Mouse (Mus musculus) spleen, embryonic (tissue): ENCODE results near the gene Gm3448.
"Not testable (repeated sequence)": the region's sequence is repeated elsewhere in the genome, so short reads cannot be mapped to it uniquely, and the experiment has no call there.

Experiments used
- CTCF ChIA-PET: fragments of 350-600 bp; sonication (Branson Sonifier 250); formaldehyde crosslinking; loops from one replicate; lab custom pipeline; 2022; lab: Charles Lee

The Gm3448 gene

DNA sequence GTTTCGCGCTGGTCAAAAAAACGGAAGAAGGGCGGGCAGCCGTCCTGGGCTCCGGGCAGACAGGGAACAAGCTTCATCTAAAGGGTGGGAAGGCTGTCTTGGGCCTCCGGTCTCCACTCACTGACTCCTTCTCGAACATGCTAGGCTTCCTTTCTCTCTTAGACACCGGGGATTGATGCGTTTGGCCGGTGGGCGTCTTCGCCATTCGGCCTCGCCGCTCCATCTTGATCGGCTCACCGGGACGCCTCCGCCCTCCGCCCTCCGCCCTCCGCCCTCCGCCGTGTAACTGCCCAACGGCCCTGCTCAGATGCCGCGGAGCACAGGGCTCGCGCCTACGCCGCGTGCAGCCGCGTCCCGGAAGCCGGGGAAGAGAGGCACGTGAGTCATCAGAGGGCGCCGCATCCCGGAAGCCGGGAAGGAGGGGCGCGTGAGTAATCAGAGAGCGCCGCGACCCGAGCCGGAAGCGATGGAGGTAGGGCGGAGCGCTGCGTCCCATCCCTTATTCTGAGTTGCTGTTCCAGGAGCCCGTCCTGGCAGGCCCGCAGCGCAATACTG lies at the start of gene Gm3448, which contains the start of the genes Ermard and Tcte3:
TSS of gene Gm3448 (minus strand) at position 363 of the 555 bp plus-strand sequence.
TSS of gene Ermard (plus strand) at position 34 of the 555 bp plus-strand sequence.
TSS of gene Tcte3 (minus strand) at position 314 of the 555 bp plus-strand sequence.
- CTCF ChIA-PET = not testable (repeated sequence)

DNA sequence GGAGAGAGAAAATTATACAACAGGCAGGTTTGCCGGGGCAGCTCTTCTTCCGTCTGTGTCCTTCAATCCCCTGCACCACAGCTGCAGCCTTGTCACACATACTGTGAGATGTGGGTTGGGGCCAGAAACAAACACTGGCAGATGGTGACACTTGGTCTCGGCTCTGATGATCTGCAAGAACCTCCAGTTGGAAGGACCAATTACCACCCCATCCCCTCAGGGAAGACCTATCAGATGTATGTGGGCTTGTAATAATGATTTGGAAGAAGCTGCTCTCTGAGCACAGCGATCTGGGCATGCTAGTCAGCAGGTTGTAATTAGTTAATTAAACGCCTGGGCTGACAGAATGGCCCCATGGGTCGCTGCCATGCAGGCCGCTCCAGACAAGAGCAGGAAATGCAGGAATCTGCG lies 47.3 kb upstream of the Gm3448 start:
- CTCF ChIA-PET = no interaction called here

- CTCF ChIA-PET = no interaction called here
Measured at GRCm38 (mm10) chr17:15088166-15088565, 46.8 kb upstream of the Gm3448 start.

DNA sequence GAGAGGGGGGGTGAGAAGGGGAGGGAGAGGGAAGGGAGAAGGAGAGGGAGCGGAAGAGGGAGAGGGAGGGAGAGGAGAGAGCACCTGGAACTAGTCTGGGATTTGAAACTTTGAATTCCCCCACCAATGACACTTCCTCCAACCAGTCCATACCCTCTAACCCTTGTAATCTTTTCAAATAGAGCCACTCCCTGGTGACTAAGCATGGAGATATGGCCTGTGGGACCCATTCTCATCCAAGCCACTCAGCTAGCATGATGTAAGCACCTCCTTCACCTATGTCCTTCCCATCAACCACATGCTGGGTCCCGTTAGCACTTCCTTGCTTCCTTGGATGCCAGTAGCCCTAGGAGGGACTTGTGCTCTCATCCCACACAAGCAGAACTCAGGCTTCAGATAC lies 43.7 kb upstream of the Gm3448 start:
- CTCF ChIA-PET = no interaction called here

DNA sequence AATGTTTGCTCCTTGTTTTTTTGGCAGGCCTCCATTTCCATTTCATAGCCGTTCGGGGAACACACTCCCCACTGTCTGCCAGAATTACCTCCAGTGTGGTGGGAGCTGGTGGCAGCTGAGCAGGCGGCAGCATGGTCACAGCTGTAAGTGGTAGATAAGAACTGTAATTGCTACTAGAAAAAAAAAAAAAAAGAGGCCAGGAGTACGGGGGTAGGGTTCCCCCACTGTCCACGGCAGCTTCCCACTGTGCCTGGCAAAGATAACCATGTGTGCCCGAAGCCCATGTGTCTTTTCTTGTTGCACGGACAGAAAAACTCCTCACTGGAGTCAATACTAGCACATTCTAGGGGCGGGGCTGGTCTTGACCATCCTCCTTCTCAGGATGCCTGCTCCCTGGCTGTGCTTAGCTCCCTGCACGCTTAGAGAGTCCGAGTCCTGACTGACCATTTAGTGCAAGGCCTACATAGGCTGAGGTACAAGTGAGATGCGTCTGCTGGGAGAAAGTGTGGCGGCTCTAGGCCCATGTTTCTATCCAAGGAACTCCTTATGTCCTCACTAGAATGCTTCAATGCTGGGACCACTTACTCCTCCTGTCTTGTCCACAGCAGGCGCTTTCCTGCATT lies 43.0 kb upstream of the Gm3448 start:
- CTCF ChIA-PET = no interaction called here

DNA sequence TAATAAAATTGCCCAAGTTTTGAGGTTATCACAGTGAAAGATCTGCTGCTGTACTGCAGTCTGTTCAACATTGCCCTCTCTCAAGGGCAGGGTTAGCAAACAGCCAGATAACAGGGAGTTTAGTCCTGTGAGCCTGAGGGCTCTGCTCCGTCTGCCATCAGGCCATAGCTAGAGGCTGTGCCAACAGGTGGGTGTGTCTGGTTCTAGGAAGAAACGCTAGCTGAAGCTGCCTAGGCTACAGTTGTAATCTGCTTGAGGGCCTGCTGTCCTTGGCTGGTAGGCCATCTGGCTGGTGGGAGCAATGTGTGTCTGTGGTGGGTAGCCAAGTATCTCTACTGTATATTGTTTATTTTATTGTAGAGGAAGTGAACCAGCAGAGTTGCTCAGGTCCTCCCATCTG lies 36.2 kb upstream of the Gm3448 start:
- CTCF ChIA-PET = no interaction called here

DNA sequence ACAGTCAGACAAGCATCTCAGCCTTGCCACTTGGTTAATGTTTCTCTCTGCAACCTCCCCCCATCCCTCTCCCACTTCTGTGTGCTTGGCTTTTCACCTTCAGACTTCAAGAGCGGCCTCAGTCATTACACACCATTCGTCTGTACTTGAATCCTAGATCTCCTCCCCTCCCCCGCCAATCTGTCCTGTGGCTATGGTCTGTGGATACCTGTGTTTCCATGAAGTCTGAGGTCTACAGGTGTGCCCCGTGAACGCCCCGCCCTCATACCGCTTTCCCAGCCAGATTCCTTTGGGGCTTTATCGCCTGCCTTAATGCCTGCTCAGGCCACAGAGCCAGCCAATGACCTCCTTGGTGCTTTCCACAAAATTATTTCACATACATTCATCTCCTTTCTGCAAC lies 33.7 kb upstream of the Gm3448 start:
- CTCF ChIA-PET = no interaction called here

GRCm38 (mm10) chr17:15072211-15072610 lies 30.9 kb upstream of the Gm3448 start:
- CTCF ChIA-PET = no interaction called here

DNA sequence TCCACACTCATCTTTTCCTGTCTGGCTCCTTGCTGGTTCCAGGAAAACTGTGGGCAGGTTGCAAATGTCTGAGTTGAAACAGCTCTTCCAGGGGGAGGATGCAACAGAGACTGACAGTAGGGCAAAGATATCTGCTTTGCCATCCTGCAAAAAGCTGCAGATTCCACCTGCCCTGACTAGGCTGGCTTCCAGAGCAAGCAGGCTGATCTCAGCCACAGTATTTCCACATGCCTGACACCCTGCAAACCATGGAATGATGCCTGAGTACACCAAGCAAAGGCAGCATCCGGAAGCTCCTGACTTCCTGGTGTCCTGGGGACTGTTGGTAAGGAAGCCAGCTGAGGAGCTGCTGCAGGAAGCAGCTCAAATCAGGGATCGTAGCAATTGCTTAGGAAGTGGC lies 27.8 kb upstream of the Gm3448 start:
- CTCF ChIA-PET = no interaction called here

DNA sequence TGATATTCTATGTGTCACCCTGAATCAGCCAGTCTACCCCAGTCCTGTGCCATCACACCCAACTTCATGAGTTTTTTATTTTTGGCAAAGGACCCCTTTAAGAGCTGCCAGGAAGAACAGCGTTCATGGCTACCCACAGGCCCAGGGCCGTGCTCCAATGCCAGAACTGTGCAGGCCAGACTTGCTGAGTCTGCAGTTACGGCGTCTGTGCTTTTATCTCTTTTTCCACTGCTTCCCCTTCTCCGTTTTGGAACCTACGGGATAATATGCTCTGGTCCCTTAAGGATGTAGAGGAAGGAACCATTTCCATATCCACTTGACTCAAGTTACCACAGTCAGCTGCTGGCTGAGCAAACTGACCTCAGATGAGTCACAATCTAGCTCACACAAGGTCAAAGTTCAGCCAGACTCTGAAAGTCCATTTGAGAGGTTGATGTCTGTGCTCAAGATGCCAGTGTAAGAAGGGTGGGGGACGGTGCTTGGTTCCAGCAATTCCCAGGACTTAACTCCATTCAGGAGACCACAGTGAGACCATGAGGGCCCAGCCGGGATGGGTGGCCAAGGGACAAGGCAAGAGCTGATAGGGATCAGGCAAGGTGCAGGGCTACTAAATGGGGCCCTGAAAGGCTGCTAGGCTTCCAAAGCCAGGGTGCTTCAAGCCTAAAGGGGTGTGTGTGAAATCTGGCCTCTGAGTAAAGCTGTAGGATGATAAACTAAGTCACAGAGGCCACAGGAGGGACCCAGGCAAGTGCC lies 26.9 kb upstream of the Gm3448 start:
- CTCF ChIA-PET = no interaction called here

DNA sequence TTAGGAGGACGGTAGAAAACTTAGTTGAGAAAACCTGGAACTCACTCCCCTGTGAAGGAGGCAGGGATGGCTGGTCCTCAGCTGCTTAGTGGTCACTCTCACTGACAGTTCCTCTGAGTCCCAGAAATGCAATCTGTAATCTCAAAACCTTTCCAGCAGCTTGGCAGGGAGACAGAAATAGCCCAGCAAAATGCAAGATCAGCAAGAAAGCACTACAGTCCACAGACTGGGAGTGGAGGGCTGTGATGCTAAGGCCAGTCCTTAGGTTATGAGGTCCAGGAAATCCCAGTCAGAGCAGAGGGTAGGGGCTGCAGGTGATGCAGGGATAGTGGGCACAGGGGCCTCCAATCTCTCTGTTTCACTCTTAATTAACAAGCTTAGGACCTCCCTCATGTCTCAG lies 25.6 kb upstream of the Gm3448 start:
- CTCF ChIA-PET = no interaction called here

DNA sequence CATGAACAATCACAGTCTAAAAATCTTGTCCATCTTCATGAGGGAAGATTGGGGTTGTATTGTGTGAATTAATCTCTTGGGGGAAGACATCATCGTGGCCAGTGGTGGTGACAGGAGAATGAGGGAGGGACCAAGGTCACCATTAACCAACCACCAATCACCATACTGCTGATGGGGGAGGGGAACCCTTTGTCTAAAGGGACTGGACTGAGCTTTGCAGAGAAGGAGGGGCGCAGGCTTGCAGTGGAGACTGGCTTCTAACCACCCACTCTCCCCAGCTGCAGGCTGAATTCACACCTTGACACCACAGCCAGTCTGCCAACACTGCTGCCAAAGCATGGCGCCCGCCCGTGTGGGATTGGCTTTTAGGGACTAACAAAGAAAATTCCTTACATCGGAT lies 24.7 kb upstream of the Gm3448 start:
- CTCF ChIA-PET = no interaction called here

- CTCF ChIA-PET = no interaction called here
Measured at GRCm38 (mm10) chr17:15065391-15066024, 24.2 kb upstream of the Gm3448 start.

DNA sequence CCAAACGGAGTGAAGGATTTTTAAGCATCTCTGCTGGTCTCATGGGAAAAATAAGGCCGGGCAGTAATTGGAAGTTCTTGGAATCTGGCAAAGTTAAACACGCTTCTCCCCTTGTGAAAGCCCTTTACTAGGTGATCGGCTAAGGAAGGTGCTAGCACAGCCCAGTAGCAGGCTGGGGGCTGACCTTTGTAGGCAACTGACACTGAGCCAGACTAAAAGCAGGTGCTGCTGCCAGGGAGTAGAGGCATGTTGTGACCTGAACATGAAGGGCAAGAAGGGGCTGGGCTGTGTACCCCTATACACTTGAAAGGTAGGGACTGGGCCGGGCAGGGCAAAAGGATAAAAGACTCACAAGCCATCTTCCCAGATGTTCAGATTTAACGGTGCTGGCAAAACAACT lies 19.0 kb upstream of the Gm3448 start:
- CTCF ChIA-PET = no interaction called here

- CTCF ChIA-PET = no interaction called here
Measured at GRCm38 (mm10) chr17:15059646-15060045, 18.3 kb upstream of the Gm3448 start.

GRCm38 (mm10) chr17:15058161-15058591 lies 16.8 kb upstream of the Gm3448 start:
- CTCF ChIA-PET = no interaction called here

GRCm38 (mm10) chr17:15055925-15056324 lies 14.6 kb upstream of the Gm3448 start:
- CTCF ChIA-PET = no interaction called here

DNA sequence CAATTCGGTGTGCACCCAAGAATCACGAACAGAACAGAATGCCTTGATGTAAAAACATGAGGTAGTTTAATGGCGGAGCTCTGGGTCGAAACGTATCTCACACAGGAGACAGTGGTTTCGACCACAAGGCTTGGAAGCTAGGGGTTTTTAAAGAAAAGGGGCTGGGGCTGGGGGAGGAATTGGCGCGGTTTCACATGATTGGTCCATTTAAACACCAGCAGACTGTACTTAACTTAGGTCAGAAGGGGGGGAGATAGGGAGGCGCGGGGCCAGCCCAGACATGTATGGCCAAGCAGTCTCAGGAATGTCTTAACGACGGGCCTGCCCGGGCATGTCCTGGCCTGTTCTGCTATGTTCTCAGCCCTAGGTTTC lies 12.5 kb upstream of the Gm3448 start:
- CTCF ChIA-PET = not testable (repeated sequence)

- CTCF ChIA-PET = not testable (repeated sequence)
Measured at GRCm38 (mm10) chr17:15053183-15053828, 12.0 kb upstream of the Gm3448 start.

DNA sequence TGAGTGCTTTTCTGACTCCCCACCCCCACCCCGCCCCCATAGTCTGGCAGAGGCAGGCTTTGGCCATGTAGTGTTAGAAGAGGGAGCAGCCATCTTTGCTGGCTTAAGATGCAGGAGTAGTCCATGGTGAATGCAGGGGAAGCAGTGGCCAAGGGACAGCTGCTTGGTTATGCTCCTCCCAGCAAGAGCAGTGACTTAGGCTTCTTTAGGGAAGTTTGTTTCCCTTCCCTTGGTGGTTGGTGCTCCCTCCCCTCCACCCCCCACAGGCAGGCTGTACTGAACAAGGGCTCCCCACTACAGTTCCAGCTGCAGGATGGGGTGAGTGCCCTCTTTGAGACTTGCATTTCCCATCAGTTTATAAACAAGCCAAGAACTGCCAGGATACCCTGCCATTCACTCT lies 11.4 kb upstream of the Gm3448 start:
- CTCF ChIA-PET = not testable (repeated sequence)

- CTCF ChIA-PET = not testable (repeated sequence)
Measured at GRCm38 (mm10) chr17:15050338-15050737, 9.0 kb upstream of the Gm3448 start.

DNA sequence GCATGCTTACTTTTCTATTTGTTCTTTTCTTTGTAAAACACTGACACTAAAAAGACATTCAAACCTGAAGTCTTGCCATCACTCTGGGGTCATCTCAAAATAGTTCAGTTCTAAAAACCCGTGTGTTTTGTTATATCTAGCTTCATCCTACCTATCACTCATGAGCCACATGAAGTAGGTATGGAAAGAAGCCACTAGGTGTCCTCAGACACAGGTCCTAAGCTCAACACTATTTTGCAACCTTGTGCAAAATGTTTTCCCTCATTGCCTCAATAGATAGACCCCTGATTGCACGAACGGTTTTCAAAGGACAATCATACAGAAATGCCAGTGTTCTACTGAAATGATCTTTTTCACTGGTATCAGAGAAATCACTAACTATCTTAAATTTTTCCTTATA lies 882 bp downstream of the Gm3448 start:
- CTCF ChIA-PET = not testable (repeated sequence)
